In genomic region chr13:101572246-101572645, GRCm38 (mm10) we compare ENCODE assay signal across 28 mouse cellular contexts.
DNase-seq lines count a peak whose midpoint lies in the region; ATAC-seq and TF ChIP-seq lines count a peak whose summit lies in the region.
"Had no signal": no experiment of that assay in that cellular context is flagged by ENCODE, and none has a peak within 500 bp of the region (broad histone marks: within the 10 kb centered on the region; RNA-seq: fewer than 3 reads in every experiment).

No protein-coding gene starts in this region.

- H3K4me1 ChIP-seq in heart, embryonic 10.5 days, result peaks cover 16% of the 10 kb centered on the region; the same call in 1 of the 2 replicates
- H3K4me1 ChIP-seq in liver, embryonic 14.5 days (replicated peaks; ENCODE audit: control insufficient read depth in 2 of 2, insufficient read depth in 2 of 2, low read length in 1 of 2), result peaks cover 41 to 45% of the 10 kb centered on the region in 2 experiments
- H3K4me1 ChIP-seq: embryonic facial prominence, embryonic 15.5 days; intestine, embryonic 15.5 days; neural tube, embryonic 15.5 days had no signal

- no peaks in the 10 kb centered on the region for H3K9me3 ChIP-seq in heart, embryonic 10.5 days
- H3K9me3 ChIP-seq in liver, embryonic 14.5 days (ENCODE audit: control insufficient read depth, low read length), result no peaks in the 10 kb centered on the region
- H3K9me3 ChIP-seq: embryonic facial prominence, embryonic 10.5 days; embryonic facial prominence, embryonic 15.5 days; heart, embryonic 15.5 days; hindbrain, embryonic 12.5 days; intestine, embryonic 15.5 days; limb, embryonic 12.5 days; neural tube, embryonic 15.5 days had no signal

- TF ChIP-seq EP300 in liver, embryonic 14.5 days (IDR thresholded peaks at IDR 0.05; ENCODE audit: low read depth), result no peak

- no peak for ATAC-seq in liver, embryonic 14.5 days (ENCODE audit: insufficient read depth)
- no peak for ATAC-seq in erythroblast, adult 5-6 weeks (replicated peaks; ENCODE audit: low FRiP score, poor library complexity, severe bottlenecking)
- ATAC-seq: forebrain, embryonic 14.5 days; hindbrain, postnatal 0 days; intestine, embryonic 15.5 days; Patski had no signal

- TF ChIP-seq CTCF in liver, embryonic 14.5 days (IDR thresholded peaks at IDR 0.05; ENCODE audit: low read depth), result no peak

- WGBS in heart, embryonic 10.5 days, result 84% methylated on average over 9 of the region's 9 CpGs
- 86% methylated on average over 9 of the region's 9 CpGs for WGBS in liver, embryonic 14.5 days (ENCODE audit: insufficient replicate concordance)

- H3K9ac ChIP-seq in liver, embryonic 14.5 days (replicated peaks), result peak overlapping the region; percentile 51; the same call in 1 of the 2 replicates
- H3K9ac ChIP-seq: embryonic facial prominence, embryonic 15.5 days; heart, embryonic 15.5 days; hindbrain, embryonic 12.5 days; intestine, embryonic 15.5 days; limb, embryonic 12.5 days; neural tube, embryonic 15.5 days had no signal

- intact Hi-C loops in heart, postnatal 36 days (cut with DNase I), result no loop called here

- no peaks in the 10 kb centered on the region for H3K36me3 ChIP-seq in heart, embryonic 10.5 days
- no peaks in the 10 kb centered on the region for H3K36me3 ChIP-seq in liver, embryonic 14.5 days (replicated peaks; ENCODE audit: control insufficient read depth, insufficient read depth, low read depth)
- H3K36me3 ChIP-seq: embryonic facial prominence, embryonic 10.5 days; embryonic facial prominence, embryonic 15.5 days; heart, embryonic 15.5 days; hindbrain, embryonic 12.5 days; intestine, embryonic 15.5 days; limb, embryonic 12.5 days; neural tube, embryonic 15.5 days had no signal

- 0 out of 2 replicates have a peak overlapping the region, but pooled peaks have one; percentile 19 for H3K27ac ChIP-seq in heart, embryonic 10.5 days
- H3K27ac ChIP-seq in liver, embryonic 14.5 days, result peak overlapping the region; percentile 93
- H3K27ac ChIP-seq: embryonic facial prominence, embryonic 10.5 days; embryonic facial prominence, embryonic 15.5 days; heart, embryonic 15.5 days; hindbrain, embryonic 12.5 days; hindbrain, postnatal 0 days; intestine, embryonic 15.5 days; kidney, postnatal 0 days; limb, embryonic 12.5 days; macrophage; neural tube, embryonic 15.5 days had no signal

- no peak for DNase-seq in heart, embryonic 10.5 days (ENCODE audit: low spot score)
- DNase-seq in heart, postnatal 36 days, result no peak
- peak; percentile 63 for DNase-seq in adrenal gland, postnatal 25 days
- no peak for DNase-seq in liver, embryonic 14.5 days (ENCODE audit: low read depth in 3 of 3, low spot score in 3 of 3)
- DNase-seq in testis, postnatal 14 days (ENCODE audit: low spot score), result no peak
- no peak for DNase-seq in kidney, postnatal 25 days
- DNase-seq: cerebellum, adult 2 months; cerebellum, postnatal 14 days; gastrocnemius, postnatal 14 days; kidney, adult 2 months; lung, adult 2 months; lung, postnatal 10 days; midbrain, embryonic 14.5 days; retina, postnatal 1 day; right cerebral cortex, postnatal 14 days had no signal

- peak overlapping the region; percentile 50 for H3K4me2 ChIP-seq in liver, embryonic 14.5 days (ENCODE audit: low read depth)
- H3K4me2 ChIP-seq: embryonic facial prominence, embryonic 15.5 days; heart, embryonic 15.5 days; hindbrain, embryonic 12.5 days; intestine, embryonic 15.5 days; limb, embryonic 12.5 days; neural tube, embryonic 15.5 days had no signal

- H3K4me3 ChIP-seq in heart, embryonic 10.5 days, result no peak overlapping the region
- no peak overlapping the region for H3K4me3 ChIP-seq in liver, embryonic 14.5 days (ENCODE audit: insufficient read depth in 1 of 2, low read depth in 2 of 2, low read length in 2 of 2)
- H3K4me3 ChIP-seq: embryonic facial prominence, embryonic 10.5 days; embryonic facial prominence, embryonic 15.5 days; heart, embryonic 15.5 days; hindbrain, embryonic 12.5 days; intestine, embryonic 15.5 days; limb, embryonic 12.5 days; neural tube, embryonic 15.5 days had no signal

- H3K27me3 ChIP-seq in heart, embryonic 10.5 days (ENCODE audit: insufficient read depth, poor library complexity, severe bottlenecking), result no peaks in the 10 kb centered on the region
- no peaks in the 10 kb centered on the region for H3K27me3 ChIP-seq in liver, embryonic 14.5 days (ENCODE audit: control insufficient read depth, insufficient read depth, low read length)
- H3K27me3 ChIP-seq: embryonic facial prominence, embryonic 15.5 days; heart, embryonic 15.5 days; hindbrain, embryonic 12.5 days; intestine, embryonic 15.5 days; limb, embryonic 12.5 days; neural tube, embryonic 15.5 days; Patski had no signal
